Mouse (Mus musculus) ES-Bruce4 (cell line): ENCODE data around the gene Lhfpl5.

Experiments
- CTCF ChIP-seq: IDR thresholded peaks from one replicate; pipeline ENCODE4 v1.8.1; 2011; ENCODE audit warnings: low read depth, low read length
- EP300 ChIP-seq: IDR thresholded peaks from 2 replicates; pipeline ENCODE4 v1.6.1; 2011; ENCODE audit warnings: low read depth, low read length; ENCODE audit not compliant: insufficient read depth
- POLR2A ChIP-seq: IDR thresholded peaks from one replicate; pipeline ENCODE4 v1.8.1; 2011; ENCODE audit warnings: low read length; ENCODE audit not compliant: insufficient read depth

DNA sequence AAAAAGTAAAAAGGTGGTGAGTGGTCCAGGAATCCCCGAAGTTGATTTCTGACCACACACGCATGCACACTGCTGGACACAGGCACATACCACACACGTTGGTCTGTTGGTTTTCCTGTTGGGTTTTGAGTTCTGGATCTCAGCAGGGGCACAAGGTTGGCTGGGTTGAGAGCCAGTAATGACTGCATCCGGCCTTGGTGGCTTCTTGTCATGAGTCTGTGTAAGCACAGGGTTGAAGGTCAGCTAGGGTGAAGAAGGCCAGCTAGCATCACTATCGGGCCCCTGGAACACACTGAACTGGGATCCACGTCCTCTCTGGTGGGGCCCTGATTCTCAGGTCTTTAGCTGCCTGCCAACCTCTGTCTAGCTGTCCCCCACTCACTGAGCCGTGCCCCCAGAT lies 2.9 kb upstream of the Lhfpl5 start:
- TF ChIP-seq POLR2A = no peak
- no peak for TF ChIP-seq CTCF
- TF ChIP-seq EP300 = no peak
